Comparison of ENCODE assay signal across 8 mouse cellular contexts in genomic region chr5:136953015-136953414, GRCm38 (mm10). TPM values are rescaled to one million over a fixed set of nuclear protein-coding genes. Genes with fewer than 3 reads are reported as not detected.
A peak's percentile ranks its signal among the peaks of the same experiment; 100 is the strongest.
DNase-seq lines count a peak whose midpoint lies in the region; ATAC-seq lines count a peak whose summit lies in the region.

Gene Fis1, plus strand, starts transcription at chr5:136953275.

- no peaks in the 10 kb centered on the region for H3K27me3 ChIP-seq in megakaryocyte, embryonic 14.5 days (replicated peaks)

- H3K36me3 ChIP-seq in megakaryocyte, embryonic 14.5 days (replicated peaks; ENCODE audit: low read length): peaks cover 23% of the 10 kb centered on the region

- peak; percentile 100 for DNase-seq in ZHBTc4 (ENCODE audit: low read depth, low spot score)
- peak; percentile 95 to 96 for DNase-seq in gastrocnemius, adult 8-10 months (ENCODE audit: low spot score in 2 of 2)
- DNase-seq in hindlimb bud, embryonic 11.5 days (ENCODE audit: extremely low spot score, low read depth, low spot score): peak; percentile 89
- DNase-seq in left cerebral cortex, adult 8-10 months (ENCODE audit: low spot score in 2 of 2): peak; percentile 83 to 95
- peak; percentile 97 for DNase-seq in right cerebral cortex, postnatal 10 days (ENCODE audit: low spot score in 2 of 2)
- peak; percentile 91 for DNase-seq in urinary bladder, postnatal 25 days (ENCODE audit: low spot score)

- peaks cover 48% of the 10 kb centered on the region for H3K4me1 ChIP-seq in megakaryocyte, embryonic 14.5 days

- ATAC-seq in common myeloid progenitor, adult 5-6 weeks (replicated peaks; ENCODE audit: low read depth, poor library complexity, severe bottlenecking): peak; percentile 98

- peak within 1 kb of the TSS; percentile 93 for H3K4me3 ChIP-seq in megakaryocyte, embryonic 14.5 days (replicated peaks)

- H3K9me3 ChIP-seq in megakaryocyte, embryonic 14.5 days: peaks cover 2% of the 10 kb centered on the region

RNA-seq across cellular contexts. Expression of gene Fis1, which starts in this region (rescaled TPM):
- 101 and 120 TPM in 2 replicates for total RNA-seq in common myeloid progenitor, adult 5-6 weeks (2017)
- 100 to 1,000 TPM; 185 to 202 (median 194) TPM for total RNA-seq in gastrocnemius, adult 8-10 months (2022)
- 100 to 1,000 TPM; 256 to 283 (median 275) TPM for total RNA-seq in left cerebral cortex, adult 8-10 months (2022)
- polyA plus RNA-seq in megakaryocyte, embryonic 14.5 days (2012; ENCODE audit: insufficient read depth, low replicate concordance): 1,064 and 1,998 TPM in 2 replicates

Comparison
In these comparisons a context has a peak if more than half of its experiments do, and no peak if none do; other contexts are left out.
1. Peak in every context shown above with its lines: DNase-seq, ATAC-seq and H3K4me3 ChIP-seq.